Mouse (Mus musculus) urinary bladder, postnatal 14 days (tissue): ENCODE results near the gene Optn.

Experiments used
- DNase-seq: peaks from one replicate; pipeline ENCODE4 v3.0.0; 2021; ENCODE audit warnings: low spot score

The Optn gene

DNA sequence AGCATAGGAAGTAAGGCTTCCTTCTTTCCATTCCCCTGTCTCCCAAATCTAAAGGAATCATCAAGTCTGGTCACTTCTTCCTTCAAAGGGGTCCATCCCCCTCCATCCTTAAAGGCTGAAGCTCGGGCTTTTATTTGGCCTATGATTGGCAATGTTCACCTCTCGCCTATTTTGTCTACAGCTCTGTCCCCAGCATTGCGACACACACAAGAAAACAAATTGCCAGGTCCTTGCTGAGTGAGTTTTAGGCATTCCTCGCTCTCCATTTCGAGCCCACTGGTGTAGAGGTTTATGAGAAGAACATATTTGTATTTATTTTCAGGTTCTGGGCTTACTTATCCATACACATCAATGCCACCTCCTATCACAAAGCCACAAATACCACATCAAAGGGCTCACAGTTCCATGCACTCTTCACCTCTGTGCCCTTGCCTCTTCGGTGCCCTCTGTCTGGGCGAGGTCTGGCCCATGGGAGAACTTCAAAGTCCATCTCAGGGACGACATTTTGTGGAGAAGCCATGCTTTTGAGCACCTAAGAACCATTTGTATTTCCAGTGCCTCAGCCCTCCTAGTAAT lies 2.6 kb downstream of the Optn start:
- no peak for DNase-seq

DNA sequence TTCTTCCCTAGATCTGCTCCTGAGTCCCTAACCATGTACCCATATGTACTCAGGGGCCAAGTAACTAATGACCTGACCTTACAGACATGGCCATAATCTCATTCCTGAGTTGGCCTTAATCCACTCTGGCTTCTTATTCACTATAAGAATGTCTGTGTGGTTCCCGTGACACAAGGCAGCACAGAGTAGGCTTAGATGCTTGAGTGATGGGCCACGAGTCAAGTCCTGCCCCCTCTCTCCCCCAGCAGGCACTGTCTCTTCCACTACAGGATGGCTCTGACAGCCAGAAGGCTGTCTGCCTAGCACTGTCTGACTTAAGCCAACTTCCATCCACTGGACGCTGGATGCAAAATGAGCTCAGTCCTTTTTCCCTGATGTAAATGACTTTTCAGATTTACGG lies 3.9 kb downstream of the Optn start:
- DNase-seq = no peak

DNA sequence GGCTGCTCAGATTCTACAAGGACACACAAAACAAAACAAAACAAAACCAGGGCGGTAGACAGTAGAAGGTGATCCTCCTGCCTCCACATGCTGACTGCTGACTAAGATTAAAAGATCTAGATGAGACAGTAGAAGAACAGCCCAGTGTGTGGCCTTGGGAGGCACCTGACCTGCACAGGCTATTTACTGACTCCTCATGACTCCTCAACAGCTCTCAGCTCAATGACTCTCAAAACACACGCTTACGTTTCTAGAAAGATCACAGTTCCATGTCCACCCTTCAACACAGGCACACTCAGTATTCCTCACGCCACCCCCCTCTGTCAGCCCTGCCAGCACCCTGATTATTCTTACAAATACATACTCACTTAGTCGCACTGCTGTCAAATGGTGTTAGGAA lies 5.4 kb downstream of the Optn start:
- no peak for DNase-seq

DNA sequence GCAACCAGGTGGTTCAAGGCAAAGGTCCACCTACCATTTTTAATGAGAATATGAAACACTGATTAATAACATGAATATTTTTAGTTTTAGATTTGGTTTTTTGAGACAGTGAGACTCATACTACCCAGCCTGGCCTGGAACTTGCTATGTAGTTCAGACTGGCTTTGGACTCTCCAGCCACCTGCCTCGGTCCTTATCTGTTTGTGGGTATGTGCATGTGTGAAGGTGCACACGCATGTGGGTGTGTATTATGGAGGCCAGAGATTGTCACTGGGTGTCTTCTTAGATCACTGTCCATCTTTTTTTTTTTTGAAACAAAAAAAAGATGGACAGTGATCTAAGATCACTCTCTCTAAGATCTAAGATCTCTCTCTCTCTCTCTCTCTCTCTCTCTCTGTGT lies 13.3 kb downstream of the Optn start:
- DNase-seq = no peak

DNA sequence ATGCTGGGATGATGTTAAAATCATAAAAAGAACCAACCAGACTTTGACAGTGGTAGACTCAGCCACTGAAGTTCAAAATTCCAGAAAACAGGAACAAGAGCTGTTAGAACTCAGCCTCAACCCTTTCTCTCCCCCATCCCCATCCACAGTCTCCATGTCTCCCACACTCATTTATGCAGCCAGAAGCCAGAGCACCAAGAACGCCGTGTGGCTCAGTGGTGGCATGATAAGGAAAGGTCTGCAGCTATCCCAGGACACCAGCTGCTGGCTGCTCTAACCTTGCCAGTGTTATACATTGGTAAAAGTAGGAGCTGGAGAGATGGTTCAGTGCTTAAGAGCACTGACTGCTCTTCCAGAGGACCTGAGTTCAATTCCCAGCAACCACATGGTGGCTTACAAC lies 16.8 kb downstream of the Optn start:
- no peak for DNase-seq

DNA sequence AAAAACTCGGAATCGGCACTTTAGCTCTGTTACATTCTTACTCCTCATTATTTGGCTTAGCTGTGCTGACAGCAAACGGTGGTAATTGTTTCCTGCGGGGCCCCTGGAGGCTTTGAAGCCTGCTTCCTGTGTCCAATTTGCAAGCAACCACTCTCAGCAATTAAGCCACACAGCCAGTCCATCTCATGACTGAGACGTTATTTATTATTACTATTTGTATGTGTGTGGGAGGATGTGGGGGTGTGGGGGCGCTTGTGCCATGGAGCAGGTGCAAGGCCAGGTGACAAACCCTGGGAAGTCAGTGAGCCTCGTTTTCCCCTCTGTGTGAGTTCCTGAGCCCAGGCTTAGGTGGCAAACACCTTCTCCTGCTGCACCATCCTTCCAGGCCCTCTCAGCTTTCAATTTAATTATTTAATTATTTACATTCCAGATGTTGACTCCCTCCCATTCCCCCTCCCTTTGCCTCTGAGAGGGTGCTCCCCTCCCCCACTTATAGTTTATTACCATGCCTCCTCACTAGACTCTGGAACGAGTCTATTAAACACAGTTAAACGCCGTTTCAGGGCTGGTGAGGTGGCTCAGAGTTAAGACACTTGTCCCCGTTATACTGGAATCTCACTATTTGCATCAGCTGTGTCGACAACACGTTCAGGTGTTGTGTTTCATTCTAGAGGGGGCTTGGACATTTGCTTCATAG lies 18.4 kb downstream of the Optn start:
- no peak for DNase-seq

DNA sequence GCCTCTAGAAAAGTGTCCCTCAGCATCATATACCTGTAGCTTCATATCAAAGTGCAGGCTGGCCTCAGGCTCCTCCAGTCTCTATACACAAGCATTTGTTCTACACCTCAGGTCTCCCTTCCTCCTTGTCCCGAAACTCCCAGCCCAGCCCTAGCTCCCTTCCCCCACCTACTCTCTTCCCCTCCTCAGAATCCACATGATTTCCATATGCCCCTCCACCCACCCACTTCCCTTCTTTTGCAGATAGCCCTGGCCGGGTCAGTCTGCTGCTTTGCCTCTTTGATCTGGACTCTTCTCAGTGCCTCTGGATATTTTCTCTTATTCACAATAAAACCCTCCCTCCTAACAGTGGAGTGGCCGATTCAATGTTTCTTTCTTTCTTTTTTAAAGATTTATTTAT lies 19.5 kb downstream of the Optn start:
- no peak for DNase-seq

DNA sequence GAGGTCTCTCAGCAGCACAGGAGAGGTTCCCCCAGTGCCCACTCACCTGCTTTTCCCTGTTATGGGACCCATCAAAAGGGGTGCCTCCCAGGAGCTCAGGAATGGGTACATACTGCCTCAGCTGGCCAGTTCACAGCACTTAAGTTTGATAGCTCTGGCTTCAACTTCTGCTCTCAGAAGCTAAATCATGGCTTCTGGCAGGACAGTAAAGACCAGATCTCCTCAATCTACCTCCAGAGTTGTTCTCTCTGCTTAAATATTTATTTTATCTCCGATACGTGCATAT lies 20.4 kb downstream of the Optn start:
- DNase-seq = no peak

DNA sequence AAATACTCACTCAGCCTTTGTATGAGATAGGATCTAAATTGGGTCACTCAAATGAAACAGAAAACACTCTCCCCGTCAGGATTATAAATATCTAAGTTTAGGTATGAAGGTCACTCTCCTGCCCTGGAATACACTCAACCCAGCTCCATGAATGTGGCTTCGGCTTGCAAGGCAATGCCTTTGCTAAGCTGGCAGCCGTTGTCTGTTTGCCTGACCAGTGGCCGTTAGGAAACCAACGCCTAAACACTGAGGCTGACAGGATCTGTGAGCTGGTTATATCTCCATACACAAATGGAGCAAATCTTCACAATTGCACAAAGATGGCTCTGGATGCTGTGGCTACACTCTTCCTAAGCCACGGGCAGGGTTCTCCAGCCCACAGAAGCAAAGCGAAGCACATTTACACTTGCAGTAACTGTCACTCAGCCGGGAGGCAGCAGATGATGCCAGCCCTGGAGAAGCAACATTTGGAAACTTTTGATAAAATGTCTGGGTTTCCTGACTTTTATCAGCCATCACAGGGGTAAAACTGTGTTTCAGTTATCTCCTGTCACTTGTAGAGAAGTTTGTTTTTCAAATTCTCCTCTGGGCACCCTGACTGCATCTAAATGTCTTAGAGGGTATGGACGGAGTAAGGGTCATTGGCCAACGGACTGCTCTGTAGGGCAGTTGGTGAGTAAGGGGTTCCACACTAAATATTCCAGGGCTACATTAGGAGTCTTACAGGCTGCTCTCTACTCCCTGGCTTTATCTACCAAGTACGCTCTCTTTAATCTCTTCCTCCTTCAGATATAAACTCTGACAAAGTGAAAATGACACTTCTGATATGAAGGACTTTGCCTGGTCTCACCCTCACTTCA lies 21.0 kb downstream of the Optn start:
- DNase-seq = no peak

DNA sequence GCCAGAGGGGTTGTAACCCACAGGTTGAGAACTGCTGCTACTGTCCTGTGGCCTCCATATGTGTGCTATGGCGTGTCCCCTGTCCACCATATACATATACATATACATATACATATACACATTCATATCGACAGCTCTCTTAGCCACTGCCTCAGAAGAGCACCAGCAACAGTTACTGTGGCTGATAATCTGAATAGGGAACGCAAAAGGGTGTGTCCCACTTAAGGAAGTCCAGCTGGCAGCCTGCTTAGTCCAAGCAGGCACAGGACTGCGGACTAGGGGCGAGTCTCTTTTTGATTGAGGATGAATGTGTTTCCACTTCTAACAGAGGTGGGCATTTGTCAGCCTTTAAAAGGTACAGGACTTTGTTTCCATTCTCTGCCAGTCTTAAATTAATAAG lies 22.0 kb downstream of the Optn start:
- no peak for DNase-seq

DNA sequence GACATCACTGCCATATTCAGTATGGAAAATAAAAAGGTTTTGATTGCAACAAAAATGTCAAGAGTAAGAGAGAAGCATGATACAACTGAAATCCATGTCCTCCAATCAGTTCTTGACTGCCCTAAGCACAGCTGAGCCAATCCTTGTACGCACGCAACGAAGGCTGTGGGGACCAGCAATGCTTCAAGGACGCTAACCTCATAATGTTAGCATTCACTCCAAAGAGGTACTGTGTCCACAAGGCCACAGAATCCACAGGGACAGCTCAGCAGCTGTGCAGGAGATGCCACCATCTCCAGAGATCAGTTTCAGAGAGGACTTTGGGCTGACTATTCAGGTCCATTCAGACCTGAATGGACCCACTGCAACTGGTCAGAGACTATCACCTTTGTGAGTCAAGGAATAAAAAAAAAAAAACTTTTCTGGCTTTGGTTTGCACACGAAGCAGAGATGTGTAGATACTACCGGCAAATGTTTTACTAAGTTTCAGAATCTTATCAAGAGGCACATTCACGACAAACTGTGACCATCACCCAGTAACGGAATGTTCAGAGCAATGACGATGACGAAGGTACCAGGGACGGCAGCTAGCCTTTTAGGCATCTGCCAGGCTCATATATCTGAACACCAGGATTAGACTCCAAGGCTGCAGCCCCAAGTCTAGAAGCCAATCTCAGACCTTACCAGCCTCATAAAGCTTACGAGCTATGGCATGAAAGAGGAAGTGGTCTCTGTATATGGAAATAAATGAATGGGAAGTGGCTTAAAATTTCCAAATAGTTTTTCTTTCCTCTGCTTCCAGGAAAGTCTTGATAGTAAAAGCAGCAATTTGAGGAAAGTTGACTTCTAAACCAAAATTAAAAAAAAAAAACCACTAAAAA lies 23.3 kb downstream of the Optn start:
- no peak for DNase-seq

DNA sequence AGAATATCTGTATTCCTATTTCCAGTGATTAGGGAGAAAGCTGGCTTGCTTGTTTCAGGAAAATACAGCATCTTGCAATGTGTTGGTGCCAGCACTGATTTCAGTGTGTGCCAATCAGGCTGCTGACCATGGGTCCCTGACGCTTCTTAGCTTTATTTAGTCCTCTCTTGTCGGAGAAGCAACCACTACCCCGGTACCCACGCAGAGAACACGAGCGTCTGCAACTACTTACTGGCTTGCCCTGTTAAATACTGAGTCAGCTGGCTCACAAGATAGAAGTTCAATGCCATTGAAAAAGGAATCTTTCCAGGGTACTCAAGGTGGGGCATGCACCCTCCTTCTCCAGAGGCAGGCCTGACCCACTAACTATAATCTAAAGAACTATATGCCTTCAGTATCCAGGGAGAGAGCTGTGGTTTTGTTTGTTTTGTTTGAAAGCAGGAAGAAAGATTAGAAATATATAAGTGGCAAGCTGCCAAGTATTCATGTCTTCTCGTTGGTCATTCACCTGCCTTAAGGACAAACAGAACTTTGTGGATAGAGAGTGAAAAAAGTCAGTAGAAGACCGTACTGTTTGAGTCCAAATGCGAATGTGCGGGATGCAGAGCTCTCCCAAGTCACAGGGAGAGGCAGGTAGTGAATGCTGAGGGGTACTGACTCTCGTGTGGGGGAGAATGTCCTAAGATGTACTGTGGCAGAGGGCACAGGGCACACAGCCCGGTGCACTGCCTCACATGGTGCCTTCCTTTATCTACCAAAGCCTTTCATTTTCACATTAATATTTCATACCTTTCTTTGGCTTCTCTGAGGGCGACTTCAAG lies 24.3 kb downstream of the Optn start:
- DNase-seq = no peak

DNA sequence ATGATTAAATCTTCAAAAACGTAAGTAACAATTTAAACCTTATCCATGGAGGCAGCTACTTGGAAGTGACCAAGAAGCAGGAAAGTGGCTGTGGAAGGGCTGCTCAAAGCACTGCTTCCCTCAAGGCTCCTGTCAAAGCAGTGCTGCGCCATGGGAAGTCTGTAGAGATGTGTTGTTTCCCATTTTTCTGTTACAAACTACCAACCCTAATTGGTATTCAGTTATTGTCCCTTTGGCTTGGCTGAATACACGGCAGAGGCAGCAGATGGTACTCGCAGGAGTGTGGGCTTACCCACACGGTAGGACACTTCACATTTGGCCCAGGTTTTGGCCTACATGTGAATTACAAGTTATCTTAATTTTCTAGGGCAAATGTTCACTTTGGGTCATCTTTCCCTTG lies 25.5 kb downstream of the Optn start:
- no peak for DNase-seq

DNA sequence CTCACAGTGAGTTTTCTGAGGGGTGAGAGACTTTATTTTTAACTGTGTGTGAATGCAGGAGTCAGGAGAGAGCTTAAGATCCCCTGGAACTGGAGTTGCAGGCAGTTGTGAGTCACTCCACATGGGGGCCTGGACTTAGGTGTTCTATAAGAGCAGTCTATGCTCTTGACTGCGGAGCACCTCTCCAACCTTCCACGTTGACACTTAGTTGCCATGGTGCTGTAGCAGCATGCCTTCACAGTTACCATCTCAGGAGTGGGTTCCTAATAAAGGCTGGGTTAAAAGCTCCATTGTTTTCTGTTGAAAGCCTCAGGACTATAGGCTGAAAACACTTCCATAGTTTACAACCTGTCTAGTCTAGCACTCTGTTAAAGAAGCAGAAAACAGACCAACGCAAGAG lies 26.5 kb downstream of the Optn start:
- no peak for DNase-seq

DNA sequence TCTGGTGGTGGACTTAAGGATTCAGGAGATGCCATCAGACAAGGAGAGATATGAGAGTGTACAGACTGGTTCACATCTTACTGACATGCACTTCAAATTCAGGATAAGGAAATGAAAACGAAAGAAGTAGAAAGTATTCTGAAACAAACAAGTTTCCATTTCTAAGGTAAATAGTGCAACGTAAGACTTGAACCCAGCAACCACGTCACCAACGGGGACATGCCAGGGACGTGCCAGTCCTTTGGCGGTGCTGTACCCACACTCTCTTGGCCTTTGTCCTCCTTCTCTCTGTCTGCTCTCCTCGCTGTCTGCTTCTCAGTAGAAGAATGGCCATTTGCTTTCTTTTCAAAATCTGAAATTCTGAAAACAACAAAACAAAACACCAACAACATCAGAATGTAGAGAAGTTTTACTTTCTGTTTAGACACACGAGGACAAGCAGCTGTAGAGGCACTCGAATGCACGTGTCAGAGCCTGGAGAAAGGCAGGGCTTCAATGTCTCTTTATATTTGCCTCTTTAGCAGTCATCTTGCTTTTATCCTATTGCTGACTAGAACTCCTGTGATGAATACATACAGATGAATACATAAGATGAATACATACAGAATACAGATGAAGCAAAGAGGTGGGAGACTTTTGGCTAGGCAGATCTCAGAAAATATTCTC lies 27.3 kb downstream of the Optn start:
- no peak for DNase-seq

DNA sequence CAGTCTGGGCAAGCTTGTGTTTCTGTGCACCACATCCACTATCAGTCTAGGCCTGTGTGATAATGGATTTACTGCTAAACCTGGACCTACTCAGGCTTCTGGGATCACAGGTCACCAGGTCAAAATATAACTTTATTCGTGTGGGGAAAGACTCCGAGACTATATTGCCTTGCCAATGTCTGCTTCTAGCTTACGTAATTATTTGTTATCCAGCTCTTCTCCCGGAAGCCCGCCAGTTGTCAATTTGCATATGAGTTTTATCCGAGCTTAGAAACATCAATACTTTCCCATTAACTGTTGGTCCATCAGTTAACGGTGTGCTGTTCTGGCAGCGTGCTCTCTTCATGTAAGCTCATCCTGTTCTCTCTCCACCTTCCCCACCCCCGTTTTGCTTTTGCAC lies 28.6 kb downstream of the Optn start:
- no peak for DNase-seq

DNA sequence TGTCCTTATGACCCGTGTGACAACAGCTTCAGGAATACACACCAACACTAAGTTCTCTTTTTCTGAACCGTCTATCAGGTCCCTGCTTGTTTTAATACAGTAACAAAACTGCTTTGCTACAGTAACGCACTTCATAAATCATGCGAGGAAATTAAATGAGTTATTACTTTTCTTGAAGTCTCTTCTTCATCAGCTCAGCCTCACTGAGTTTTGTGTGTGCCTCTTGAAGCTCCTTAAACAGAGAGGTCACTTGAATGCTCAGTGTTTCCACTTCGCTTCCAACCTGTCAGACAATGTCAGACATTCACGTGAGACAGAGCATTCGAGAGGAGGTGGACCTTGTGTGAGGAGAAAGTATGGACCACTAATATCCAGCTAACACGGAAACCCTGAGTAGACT lies 29.1 kb downstream of the Optn start:
- DNase-seq = no peak

DNA sequence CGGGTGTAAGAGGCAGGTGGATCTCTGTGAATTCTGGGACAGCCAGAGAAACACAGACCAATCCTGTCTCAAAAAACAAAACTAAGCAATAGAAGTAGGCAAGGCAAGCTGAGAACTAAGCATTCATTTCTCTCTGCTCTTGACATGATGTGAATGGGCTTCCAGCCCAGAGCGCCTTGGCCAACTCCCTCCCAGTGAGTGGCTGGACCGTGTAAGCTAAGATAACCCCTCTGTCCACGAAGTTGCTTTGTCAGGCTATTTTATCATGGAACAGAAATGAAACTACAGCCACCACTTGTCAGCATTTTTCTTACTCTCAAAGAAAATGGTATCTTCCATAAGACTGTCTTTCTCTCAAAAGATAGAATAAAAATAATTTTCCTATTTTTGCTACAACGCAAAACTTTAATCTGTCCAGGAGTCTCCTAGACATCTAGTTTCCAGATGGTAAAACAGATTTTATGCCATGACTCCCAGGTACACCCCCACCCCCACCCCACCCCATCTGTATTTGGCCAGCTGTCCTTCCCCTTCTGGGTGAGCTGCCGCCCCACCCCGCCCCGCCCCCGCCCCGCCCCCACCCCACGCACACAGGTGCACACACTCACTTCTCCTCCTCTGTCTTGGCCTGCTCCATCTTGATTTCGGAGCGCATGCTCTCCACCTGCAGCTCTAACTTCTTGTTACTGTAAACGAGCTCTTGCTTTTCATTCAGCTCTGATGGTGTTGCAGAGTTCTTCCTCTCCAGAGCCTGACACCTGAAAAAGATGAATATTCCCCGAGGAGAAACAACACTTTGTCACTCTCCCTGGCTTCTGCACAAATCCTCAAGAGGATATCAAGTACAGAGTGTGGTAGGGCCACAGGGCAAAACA lies 30.1 kb downstream of the Optn start:
- DNase-seq = no peak

DNA sequence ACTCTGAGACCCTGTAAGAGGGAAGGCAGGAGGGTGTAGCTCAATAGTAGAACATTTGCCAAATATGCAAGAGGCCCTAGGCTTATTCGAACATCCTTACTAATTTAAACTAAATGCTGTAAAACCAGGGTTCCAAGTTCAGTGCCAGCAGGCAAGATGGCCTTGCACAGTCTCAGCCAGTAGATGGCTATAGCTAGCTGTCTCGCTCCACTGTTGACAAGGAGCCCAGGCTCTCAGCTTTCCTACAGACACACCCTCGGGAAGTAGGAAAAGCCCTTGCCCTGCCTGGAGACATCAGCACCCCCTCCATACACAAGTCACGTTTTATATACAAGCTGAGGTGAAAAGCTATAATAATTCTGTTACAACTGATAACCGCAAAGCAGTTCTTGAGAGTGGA lies 31.2 kb downstream of the Optn start:
- no peak for DNase-seq

DNA sequence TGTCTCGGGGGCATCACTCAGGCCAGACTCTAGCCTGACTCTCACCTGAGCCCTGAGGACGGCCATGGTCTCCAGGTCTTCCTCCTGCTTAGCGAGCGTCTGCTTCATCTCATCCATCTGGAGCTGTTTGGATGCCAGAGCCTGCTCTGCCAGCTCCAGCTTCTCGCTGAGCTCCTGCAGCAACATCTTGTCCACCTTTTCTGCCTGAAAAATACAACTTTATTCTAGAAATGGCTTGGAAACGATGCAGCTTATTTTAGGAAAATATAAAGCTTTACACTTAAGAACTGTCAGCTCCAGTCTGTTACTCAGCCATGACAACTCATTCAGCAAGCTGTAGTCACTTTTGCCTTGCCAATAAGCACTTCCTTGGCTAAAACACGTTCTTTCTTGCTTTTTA lies 32.6 kb downstream of the Optn start:
- DNase-seq = no peak
